Comparison of ENCODE assay signal across 9 mouse cellular contexts in genomic region chr5:119748667-119749066, GRCm38 (mm10).
DNase-seq lines count a peak whose midpoint lies in the region; ATAC-seq lines count a peak whose summit lies in the region.
"Had no signal": no experiment of that assay in that cellular context is flagged by ENCODE, and none has a peak within 500 bp of the region (broad histone marks: within the 10 kb centered on the region; RNA-seq: fewer than 3 reads in every experiment).

No protein-coding gene starts in this region.

- DNase-seq in heart, adult 18-20 months, result no peak
- peak; percentile 60 for DNase-seq in embryo, embryonic 10 days (ENCODE audit: low spot score)
- DNase-seq in hindbrain, embryonic 10.5 days (ENCODE audit: low spot score), result peak; percentile 17
- no peak for DNase-seq in cerebellum, postnatal 4 days (ENCODE audit: low spot score in 2 of 2)

- H3K27ac ChIP-seq in heart, embryonic 13.5 days (replicated peaks), result no peak overlapping the region
- H3K27ac ChIP-seq in hindbrain, embryonic 10.5 days, result no peak overlapping the region
- H3K27ac ChIP-seq in midbrain, embryonic 13.5 days, result no peak overlapping the region
- H3K27ac ChIP-seq: liver, embryonic 15.5 days had no signal

- H3K9me3 ChIP-seq in heart, embryonic 13.5 days, result no peaks in the 10 kb centered on the region
- no peaks in the 10 kb centered on the region for H3K9me3 ChIP-seq in hindbrain, embryonic 10.5 days
- 0 out of 2 replicates have a peak, but pooled peaks cover 4% of the 10 kb centered on the region for H3K9me3 ChIP-seq in midbrain, embryonic 13.5 days
- H3K9me3 ChIP-seq: liver, embryonic 15.5 days had no signal

- H3K4me1 ChIP-seq in heart, embryonic 13.5 days, result peaks cover 12% of the 10 kb centered on the region; the same call in 1 of the 2 replicates
- H3K4me1 ChIP-seq in hindbrain, embryonic 10.5 days (replicated peaks), result peaks cover 9% of the 10 kb centered on the region
- peaks cover 11% of the 10 kb centered on the region for H3K4me1 ChIP-seq in midbrain, embryonic 13.5 days (replicated peaks)
- H3K4me1 ChIP-seq: liver, embryonic 15.5 days had no signal

- WGBS in heart, embryonic 13.5 days, result under 1% methylated on average over 21 of the region's 21 CpGs
- under 1% methylated on average over 21 of the region's 21 CpGs for WGBS in hindbrain, embryonic 10.5 days
- WGBS in midbrain, embryonic 13.5 days, result under 1% methylated on average over 21 of the region's 21 CpGs

- no peak for ATAC-seq in heart, embryonic 13.5 days (ENCODE audit: extremely low read depth, insufficient number of reproducible peaks, low FRiP score, low TSS enrichment)
- ATAC-seq in midbrain, embryonic 13.5 days, result no peak
- no peak for ATAC-seq in megakaryocyte-erythroid progenitor cell, adult 5-6 weeks (replicated peaks; ENCODE audit: low FRiP score, low TSS enrichment, poor library complexity, severe bottlenecking)
- no peak for ATAC-seq in inflammation-experienced regulatory T-cells, adult 6 months

- H3K4me3 ChIP-seq in heart, embryonic 13.5 days, result peak overlapping the region; percentile 46
- H3K4me3 ChIP-seq in hindbrain, embryonic 10.5 days, result peak overlapping the region; percentile 34
- H3K4me3 ChIP-seq in midbrain, embryonic 13.5 days (replicated peaks), result peak overlapping the region; percentile 23
- H3K4me3 ChIP-seq: liver, embryonic 15.5 days had no signal

- H3K36me3 ChIP-seq in heart, embryonic 13.5 days, result no peaks in the 10 kb centered on the region
- no peaks in the 10 kb centered on the region for H3K36me3 ChIP-seq in hindbrain, embryonic 10.5 days
- H3K36me3 ChIP-seq in midbrain, embryonic 13.5 days, result no peaks in the 10 kb centered on the region
- H3K36me3 ChIP-seq: liver, embryonic 15.5 days had no signal

- peak overlapping the region; percentile 74 for H3K4me2 ChIP-seq in heart, embryonic 13.5 days
- peak overlapping the region; percentile 43 for H3K4me2 ChIP-seq in midbrain, embryonic 13.5 days (replicated peaks)
- H3K4me2 ChIP-seq: liver, embryonic 15.5 days had no signal

- peak overlapping the region; percentile 61 for H3K9ac ChIP-seq in heart, embryonic 13.5 days
- 0 out of 2 replicates have a peak overlapping the region, but pooled peaks have one; percentile 14 for H3K9ac ChIP-seq in midbrain, embryonic 13.5 days (replicated peaks)
- H3K9ac ChIP-seq: liver, embryonic 15.5 days had no signal

- peaks cover 57% of the 10 kb centered on the region for H3K27me3 ChIP-seq in heart, embryonic 13.5 days (replicated peaks)
- H3K27me3 ChIP-seq in hindbrain, embryonic 10.5 days (ENCODE audit: insufficient read depth, poor library complexity, severe bottlenecking), result peaks cover 48% of the 10 kb centered on the region
- peaks cover 43% of the 10 kb centered on the region for H3K27me3 ChIP-seq in midbrain, embryonic 13.5 days

Comparison
In these comparisons a context has a peak if more than half of its experiments do, and no peak if none do; other contexts are left out.
1. DNase-seq: peak in embryo, embryonic 10 days (single experiment) and hindbrain, embryonic 10.5 days (single experiment); none in heart, adult 18-20 months (0 of 2) and cerebellum, postnatal 4 days (0 of 2).
2. Peak in every context shown above with its lines, with median percentiles within 50 percentile points of each other: H3K4me3 ChIP-seq.